Mouse (Mus musculus) erythroblast, embryonic 14.5 days (primary cell): Measurements from ENCODE around the gene Ascc1.

ENCODE experiments used
- GATA1 ChIP-seq: IDR thresholded peaks from 2 replicates; pipeline ENCODE4 v1.6.1; 2012; ENCODE audit warnings: low read length, inconsistent platforms, mixed read lengths
- TAL1 ChIP-seq: IDR thresholded peaks from 3 replicates; pipeline ENCODE4 v1.6.1; 2012; ENCODE audit warnings: low read length, inconsistent platforms, mixed read lengths

- no peak for TF ChIP-seq GATA1
- TF ChIP-seq TAL1: no peak
Observed at GRCm38 (mm10) chr10:59958458-59958857, 44.1 kb upstream of the Ascc1 start.
